Mouse (Mus musculus) v-Abl transformed pro-B cells (cell line): ENCODE measurements at regions not wholly inside any gene's neighbourhood (a gene's known extent, or its start where the extent isn't known, plus 50 kb on each side); places are given as distances from the start of the nearest gene placed in this dataset.
"Not testable (repeated sequence)": the region's sequence is repeated elsewhere in the genome, so short reads cannot be mapped to it uniquely, and the experiment has no call there.

ENCODE experiments used
- in situ Hi-C, 2 experiments: fragments of 400-800 bp; cut with MboI; formaldehyde crosslinking; loops; one replicate each; pipeline ENCODE4 v1.15.1; 2025; ENCODE audit not compliant: unreplicated experiment in 2 of 2

DNA sequence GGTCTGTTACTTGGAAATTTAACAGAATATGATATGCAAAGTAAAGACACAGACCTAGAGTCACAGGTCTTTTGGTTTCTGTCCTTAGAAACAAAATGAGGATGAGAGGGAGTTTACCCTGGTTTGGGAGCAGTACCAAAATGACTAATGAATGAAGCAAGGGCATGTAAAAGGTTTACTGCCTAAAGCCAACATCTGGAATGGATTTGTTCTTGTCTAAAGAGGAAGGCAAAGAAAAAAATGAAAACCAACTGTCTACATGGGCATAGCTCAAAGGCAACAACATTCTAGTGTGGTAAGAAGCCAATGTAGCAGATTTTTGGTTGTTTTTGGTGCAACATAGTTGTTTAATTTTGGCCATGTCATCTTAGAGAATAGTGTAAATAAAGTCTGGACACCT lies 203.5 kb upstream of the Diaph2 start:
- in situ Hi-C loops, result loop anchor here in 1 of 2 experiments (10.0 kb wide), 1 partner anchor 219 kb away; no protein-coding TSS in a partner anchor

DNA sequence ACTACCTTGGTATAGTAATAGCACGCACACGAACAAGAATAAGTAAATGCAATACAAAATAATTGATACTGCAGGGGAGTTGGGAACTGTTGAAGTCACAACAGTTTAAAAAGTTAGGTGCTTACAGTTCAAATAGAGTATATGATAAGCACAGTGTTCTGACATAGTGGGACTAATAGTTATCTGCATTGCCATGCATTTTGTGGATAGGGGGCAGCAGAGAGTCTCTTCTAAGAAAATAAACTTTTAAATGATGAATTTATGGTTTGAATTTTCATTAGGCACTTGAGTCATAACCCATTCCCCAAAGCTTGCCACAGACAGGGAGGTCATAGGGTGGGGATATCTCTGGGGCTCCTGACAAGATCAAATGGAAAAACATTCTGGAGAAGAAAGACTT lies 201.9 kb upstream of the Diaph2 start:
- in situ Hi-C loops, result loop anchor here in 1 of 2 experiments (10.0 kb wide), 1 partner anchor 217 kb away; no protein-coding TSS in a partner anchor

DNA sequence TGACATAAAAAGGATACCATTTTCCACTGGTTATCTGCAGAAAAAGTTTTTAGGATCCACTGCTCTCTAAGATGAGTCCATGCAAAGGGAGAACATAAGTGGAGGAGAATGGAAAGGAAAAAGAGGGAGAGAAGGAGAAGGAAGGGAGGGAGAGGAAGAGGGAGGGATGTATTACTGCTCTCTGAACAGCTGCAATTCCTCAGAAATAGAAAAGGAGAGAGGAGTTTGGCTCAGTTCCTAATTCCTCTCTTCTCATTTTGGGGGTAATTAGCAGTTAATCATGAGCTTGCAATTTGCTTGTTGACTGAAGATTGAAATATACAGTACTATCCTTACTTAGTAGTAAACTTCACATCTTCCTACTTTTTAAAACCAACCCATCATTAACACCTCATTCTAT lies 193.5 kb upstream of the Diaph2 start:
- in situ Hi-C loops, result no loop called here

DNA sequence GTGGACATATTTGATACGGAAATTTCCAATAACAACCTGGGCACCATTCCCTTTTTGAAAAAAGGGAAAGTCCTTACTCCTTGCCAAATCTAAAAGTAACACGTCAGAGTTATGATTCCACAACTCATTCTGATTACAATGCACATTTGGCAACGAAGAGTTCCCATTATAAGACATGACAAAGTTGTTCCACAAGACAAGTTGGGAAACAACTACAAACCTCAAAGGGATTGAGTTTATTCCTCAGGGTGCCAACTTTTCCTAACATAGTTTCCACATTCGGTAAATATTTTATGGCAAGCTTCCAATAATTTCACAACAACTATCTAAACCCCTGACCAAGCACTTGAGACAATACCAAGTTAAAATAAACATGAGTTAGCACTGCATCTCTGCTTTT lies 150.1 kb upstream of the Diaph2 start:
- in situ Hi-C loops, result no loop called here

DNA sequence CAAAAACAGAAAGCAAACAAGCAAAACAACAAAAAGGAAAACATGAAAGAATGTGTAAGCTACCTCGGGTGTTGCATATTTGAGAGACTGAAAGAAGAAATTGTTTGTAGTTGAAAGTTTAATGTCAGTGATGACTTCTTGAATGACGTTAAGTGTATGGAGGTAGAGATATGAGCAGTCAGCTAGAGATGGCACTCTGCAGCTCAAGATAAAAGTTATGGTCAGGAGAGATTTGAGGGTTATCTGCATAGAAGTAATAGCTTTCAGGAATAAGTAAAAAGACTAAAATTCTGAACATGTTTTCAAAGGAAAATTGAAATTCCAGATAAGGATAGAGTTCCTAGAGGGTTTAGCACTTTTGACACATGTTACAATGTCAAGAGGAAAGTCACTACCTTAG lies 141.7 kb upstream of the Diaph2 start:
- in situ Hi-C loops, result no loop called here

DNA sequence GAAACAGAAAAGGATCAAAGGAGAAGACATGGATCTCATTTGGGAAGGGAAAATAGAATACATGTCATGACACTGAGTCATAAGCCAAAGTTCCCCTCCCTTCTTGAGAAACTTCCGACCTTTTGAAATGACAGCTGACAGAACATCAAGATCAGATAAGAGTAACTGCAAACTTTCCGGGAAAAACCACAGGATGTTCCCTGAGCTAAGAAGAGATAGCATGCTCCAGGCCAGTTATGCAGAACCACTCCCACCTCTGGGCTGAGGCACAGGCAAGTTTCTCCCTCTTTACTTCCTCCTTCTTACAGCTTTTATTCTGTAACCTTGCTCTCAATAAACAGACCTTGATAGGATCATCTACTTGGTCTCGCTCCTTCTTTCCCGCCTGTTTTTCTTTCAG lies 138.0 kb upstream of the Diaph2 start:
- in situ Hi-C loops, result not testable (repeated sequence)

DNA sequence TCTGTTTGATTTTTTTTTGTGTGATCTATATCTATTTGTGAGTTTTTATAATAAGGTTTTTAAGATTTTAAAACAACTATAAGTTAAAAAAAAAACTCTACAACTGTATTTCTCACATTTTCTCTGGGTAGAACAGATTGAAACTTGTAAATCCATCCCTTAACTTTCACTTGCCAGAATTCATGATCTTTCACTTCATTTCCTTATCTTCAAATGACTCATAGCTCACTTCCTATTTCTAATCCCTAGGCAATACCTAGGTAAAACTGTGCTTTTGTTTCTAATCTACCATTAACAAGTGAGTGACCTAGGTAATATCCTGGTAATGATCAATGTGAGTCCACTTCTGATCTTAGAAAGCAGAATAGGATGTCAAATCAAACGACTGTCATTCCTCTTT lies 112.5 kb upstream of the Diaph2 start:
- in situ Hi-C loops, result no loop called here

DNA sequence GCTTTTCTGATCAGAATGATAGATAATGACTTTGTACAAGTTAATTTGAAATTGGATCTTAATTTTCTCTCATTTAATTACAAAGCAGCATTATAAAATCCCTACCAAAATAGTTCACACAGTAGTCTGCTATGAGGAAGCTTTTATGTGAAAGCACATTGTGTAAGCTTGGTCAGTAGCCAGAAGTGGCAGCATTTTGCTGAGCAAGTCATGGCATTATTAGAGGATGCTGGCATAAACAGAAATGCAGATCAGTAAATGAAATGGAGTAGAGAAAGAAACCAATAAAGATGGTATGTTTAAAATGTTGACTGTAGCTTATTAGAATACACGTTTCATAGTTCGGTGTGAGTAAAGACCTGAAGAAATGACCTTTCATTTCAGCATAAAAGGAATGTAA lies 104.4 kb upstream of the Diaph2 start:
- in situ Hi-C loops, result no loop called here

DNA sequence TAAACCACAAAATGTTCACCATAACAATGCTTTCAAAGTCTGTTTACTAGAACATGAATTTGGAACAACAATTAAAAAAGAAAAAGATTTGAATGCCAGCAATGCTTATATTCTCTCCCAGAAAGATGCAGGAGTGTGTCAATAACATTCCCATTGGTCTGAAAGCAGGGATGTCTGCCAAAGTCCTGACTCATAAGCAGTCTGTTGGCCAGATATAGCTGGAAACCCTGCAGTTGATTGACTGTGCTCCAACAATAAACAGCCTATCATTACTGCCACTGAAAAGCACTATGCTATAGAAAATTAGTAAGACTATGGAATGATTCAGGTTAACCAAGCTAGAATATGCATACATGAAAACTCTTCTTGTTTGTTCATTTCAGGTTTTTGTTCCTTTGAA lies 92.6 kb upstream of the Diaph2 start:
- in situ Hi-C loops, result no loop called here

DNA sequence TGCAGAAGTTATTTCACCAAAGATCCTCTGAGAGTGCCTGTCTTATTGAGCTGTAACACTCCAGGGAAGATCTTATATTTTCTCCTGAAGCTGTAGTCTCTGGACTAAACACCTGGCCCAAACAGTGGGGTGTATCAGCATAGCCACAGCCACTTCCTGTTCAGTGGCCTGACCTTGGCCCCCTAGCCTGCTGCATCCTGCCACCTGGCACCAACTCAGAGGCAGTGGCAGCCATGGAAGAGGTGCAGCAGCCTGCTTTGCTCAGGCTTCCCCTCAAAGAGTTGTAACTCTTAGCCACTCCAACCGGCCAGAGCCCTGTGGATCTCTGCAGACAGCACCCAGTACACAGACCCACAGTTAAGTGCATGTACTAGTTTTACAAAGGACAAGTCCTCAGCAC lies 58.9 kb upstream of the Diaph2 start:
- in situ Hi-C loops, result no loop called here
